Mouse (Mus musculus) E14TG2a.4 (cell line): Measurements from ENCODE around the gene Ang2.

Experiments used
- H3K27me3 ChIP-seq: 2 replicates; pipeline ENCODE4 v1.6.1; 2014; ENCODE audit warnings: low read length, control low read depth; ENCODE audit not compliant: insufficient read depth
- H3K36me3 ChIP-seq: 2 replicates; pipeline ENCODE4 v1.6.1; 2014; ENCODE audit warnings: low read length, control low read depth; ENCODE audit not compliant: insufficient read depth
- H3K4me1 ChIP-seq: replicated peaks from 2 replicates; pipeline ENCODE4 v1.6.1; 2014; ENCODE audit warnings: low read depth, low read length, control low read depth
- H3K4me3 ChIP-seq: replicated peaks from 2 replicates; pipeline ENCODE4 v1.5.1; 2014; ENCODE audit warnings: mild to moderate bottlenecking, low read length
- H3K9me3 ChIP-seq: 2 replicates; pipeline ENCODE4 v1.6.1; 2014; ENCODE audit warnings: low read length, control low read depth
- CTCF ChIP-seq: conservative IDR thresholded peaks from 2 replicates; pipeline ENCODE4 v1.5.1; 2014; ENCODE audit warnings: low read length
- NANOG ChIP-seq: IDR thresholded peaks from 2 replicates; pipeline ENCODE4 v1.6.1; 2014; ENCODE audit warnings: borderline replicate concordance, low read length, mixed read lengths
- POU5F1 ChIP-seq: IDR thresholded peaks from 2 replicates; pipeline ENCODE4 v1.6.1; 2014; ENCODE audit warnings: low read length, borderline replicate concordance

Gene Ang2

GRCm38 (mm10) chr14:51156736-51157068, 42.2 kb downstream of the Ang2 start:
- TF ChIP-seq NANOG: no peak
- no peak for TF ChIP-seq POU5F1
- no peak for TF ChIP-seq CTCF
- Histone ChIP-seq H3K27me3 (no peaks in the 10 kb centered on the region), H3K4me3 (no peak overlapping the region), H3K9me3 (no peaks in the 10 kb centered on the region), H3K36me3 (no peaks in the 10 kb centered on the region), H3K4me1 (no peaks in the 10 kb centered on the region)

- no peak for TF ChIP-seq NANOG
- no peak for TF ChIP-seq CTCF
- H3K4me1 ChIP-seq: no peaks in the 10 kb centered on the region
- no peaks in the 10 kb centered on the region for H3K36me3 ChIP-seq
- H3K27me3 ChIP-seq: no peaks in the 10 kb centered on the region
- no peak overlapping the region for H3K4me3 ChIP-seq
- no peaks in the 10 kb centered on the region for H3K9me3 ChIP-seq
Measured at GRCm38 (mm10) chr14:51156056-51156735, 42.8 kb downstream of the Ang2 start.

GRCm38 (mm10) chr14:51152249-51152870, 46.6 kb downstream of the Ang2 start:
- Histone ChIP-seq H3K4me1 (no peaks in the 10 kb centered on the region), H3K27me3 (no peaks in the 10 kb centered on the region; the same call in 1 of the 2 replicates), H3K36me3 (no peaks in the 10 kb centered on the region), H3K9me3 (no peaks in the 10 kb centered on the region), H3K4me3 (no peak overlapping the region)
- no peak for TF ChIP-seq CTCF
- no peak for TF ChIP-seq NANOG
- no peak for TF ChIP-seq POU5F1

- no peak overlapping the region for H3K4me3 ChIP-seq
- H3K36me3 ChIP-seq: no peaks in the 10 kb centered on the region
- H3K4me1 ChIP-seq: peaks cover 16% of the 10 kb centered on the region
- no peaks in the 10 kb centered on the region; the same call in 1 of the 2 replicates for H3K27me3 ChIP-seq
- no peaks in the 10 kb centered on the region for H3K9me3 ChIP-seq
- no peak for TF ChIP-seq CTCF
- no peak for TF ChIP-seq NANOG
- no peak for TF ChIP-seq POU5F1
Measured at GRCm38 (mm10) chr14:51150206-51150831, 48.6 kb downstream of the Ang2 start.

GRCm38 (mm10) chr14:51149164-51149563, 49.8 kb downstream of the Ang2 start:
- no peaks in the 10 kb centered on the region; the same call in 1 of the 2 replicates for H3K27me3 ChIP-seq
- no peaks in the 10 kb centered on the region for H3K36me3 ChIP-seq
- TF ChIP-seq CTCF (no peak), NANOG (no peak), POU5F1 (no peak)

GRCm38 (mm10) chr14:51148006-51148405, 50.9 kb downstream of the Ang2 start:
- no peaks in the 10 kb centered on the region; the same call in 1 of the 2 replicates for H3K27me3 ChIP-seq
- no peak overlapping the region for H3K4me3 ChIP-seq
- no peaks in the 10 kb centered on the region for H3K9me3 ChIP-seq

More at GRCm38 (mm10) chr14:51149164-51149563, 49.8 kb downstream of the Ang2 start:
- H3K4me3 ChIP-seq: no peak overlapping the region
- H3K9me3 ChIP-seq: no peaks in the 10 kb centered on the region
- peaks cover 16% of the 10 kb centered on the region for H3K4me1 ChIP-seq

GRCm38 (mm10) chr14:51146685-51147084, 52.3 kb downstream of the Ang2 start, which contains the start of gene Rnase1:
Rnase1 (minus strand) TSS chr14:51146785.
- H3K4me1 ChIP-seq: peaks cover 16% of the 10 kb centered on the region

More at GRCm38 (mm10) chr14:51148006-51148405, 50.9 kb downstream of the Ang2 start:
- Histone ChIP-seq H3K4me1 (peaks cover 16% of the 10 kb centered on the region), H3K36me3 (no peaks in the 10 kb centered on the region)
- no peak for TF ChIP-seq NANOG
- TF ChIP-seq POU5F1: no peak
- TF ChIP-seq CTCF: no peak

GRCm38 (mm10) chr14:51145521-51145920, 53.4 kb downstream of the Ang2 start:
- Histone ChIP-seq H3K4me3 (no peak overlapping the region), H3K9me3 (peaks cover 4% of the 10 kb centered on the region), H3K36me3 (no peaks in the 10 kb centered on the region), H3K4me1 (peaks cover 16% of the 10 kb centered on the region), H3K27me3 (no peaks in the 10 kb centered on the region; the same call in 1 of the 2 replicates)
- TF ChIP-seq CTCF: no peak

More at GRCm38 (mm10) chr14:51146685-51147084, 52.3 kb downstream of the Ang2 start, which contains the start of gene Rnase1:
- Histone ChIP-seq H3K9me3 (no peaks in the 10 kb centered on the region), H3K36me3 (no peaks in the 10 kb centered on the region), H3K27me3 (no peaks in the 10 kb centered on the region; the same call in 1 of the 2 replicates), H3K4me3 (no peak within 1 kb of the TSS)
- TF ChIP-seq POU5F1 (no peak), CTCF (no peak), NANOG (no peak)
